Mouse (Mus musculus) liver, embryonic 14.5 days (tissue): Measurements from ENCODE around the gene Tmem50b. TPM values are rescaled to one million over a fixed set of nuclear protein-coding genes. Genes with fewer than 3 reads are reported as not detected.
"Not testable (repeated sequence)": the region's sequence is repeated elsewhere in the genome, so short reads cannot be mapped to it uniquely, and the experiment has no call there.

Experiments used
- ATAC-seq: fragments of 200-750 bp; cut with Nextera tagmentation; 2 replicates; pipeline ENCODE4 v1.8.0; 2017; ENCODE audit warnings: moderate number of reproducible peaks, mild to moderate bottlenecking, moderate library complexity; ENCODE audit not compliant: insufficient read depth
- DNase-seq, 3 experiments: peaks; one replicate each; pipeline ENCODE4 v3.0.0-alpha.2; 2012 to 2013; ENCODE audit warnings: low read depth in 3 of 3, low spot score in 3 of 3
- H3K27ac ChIP-seq: fragments of 300-500 bp; sonication (generic); 2 replicates; pipeline ENCODE4 v1.5.1; 2014; ENCODE audit warnings: moderate library complexity, mild to moderate bottlenecking, control low read depth, inconsistent platforms
- H3K27me3 ChIP-seq: fragments of 300-500 bp; sonication (generic); 2 replicates; pipeline ENCODE4 v1.6.1; 2014; ENCODE audit warnings: mild to moderate bottlenecking, low read length, moderate library complexity; ENCODE audit not compliant: control insufficient read depth, insufficient read depth
- H3K36me3 ChIP-seq: fragments of 300-500 bp; sonication (generic); replicated peaks from 2 replicates; pipeline ENCODE4 v1.6.1; 2014; ENCODE audit warnings: low read depth; ENCODE audit not compliant: control insufficient read depth, insufficient read depth
- H3K4me1 ChIP-seq, 2 experiments: fragments of 200-500 bp in 1 of 2; fragments of 300-500 bp in 1 of 2; sonication (generic) in 1 of 2; replicated peaks; 2 replicates each; pipeline ENCODE4 v1.6.1; 2012 to 2014; ENCODE audit warnings: antibody characterized with exemption in 1 of 2, inconsistent platforms in 1 of 2, low read length in 1 of 2; ENCODE audit not compliant: control insufficient read depth in 2 of 2, insufficient read depth in 2 of 2
- H3K4me2 ChIP-seq: fragments of 300-500 bp; sonication (generic); 2 replicates; pipeline ENCODE4 v1.6.1; 2014; ENCODE audit warnings: low read depth, mild to moderate bottlenecking, control low read depth, moderate library complexity
- H3K4me3 ChIP-seq, 2 experiments: fragments of 200-500 bp in 1 of 2; fragments of 300-500 bp in 1 of 2; sonication (generic) in 1 of 2; 2 replicates each; pipeline ENCODE4 v1.5.1; 2012 to 2014; ENCODE audit warnings: low read depth in 2 of 2, low read length in 2 of 2, mild to moderate bottlenecking in 2 of 2, control low read depth in 1 of 2, inconsistent platforms in 1 of 2, moderate library complexity in 1 of 2; ENCODE audit not compliant: insufficient read depth in 1 of 2
- H3K9ac ChIP-seq: fragments of 300-500 bp; sonication (generic); replicated peaks from 2 replicates; pipeline ENCODE4 v1.6.1; 2014; ENCODE audit warnings: mild to moderate bottlenecking, control low read depth, moderate library complexity
- H3K9me3 ChIP-seq: fragments of 300-500 bp; sonication (generic); 2 replicates; pipeline ENCODE4 v1.6.1; 2016; ENCODE audit warnings: low read length, mixed read lengths; ENCODE audit not compliant: control insufficient read depth
- CTCF ChIP-seq: IDR thresholded peaks from 2 replicates; pipeline ENCODE4 v1.5.1; 2016; ENCODE audit warnings: antibody characterized with exemption, low read depth, control low read depth
- EP300 ChIP-seq: IDR thresholded peaks from 2 replicates; pipeline ENCODE4 v1.6.1; 2016; ENCODE audit warnings: antibody characterized with exemption, low read depth
- WGBS: fragments of 180-500 bp; shearing (Covaris S2); extraction: QIAGEN DNeasy Blood & Tissue Kit; methylation state at CpG from one replicate; pipeline ENCODE4 v1.1.7; 2014; ENCODE audit not compliant: insufficient replicate concordance; 5-methylcytosine and 5-hydroxymethylcytosine counted together
- polyA plus RNA-seq, 2 experiments: library from polyadenylated mRNA; depleted of rRNA in 1 of 2; stranded (reverse) in 1 of 2; unstranded in 1 of 2; fragments of >200 nt; fragmentation: Nextera tagmentation in 1 of 2; extraction: Ambion mirVana in 1 of 2; gene quantifications; 2 replicates each; pipeline versions ENCODE4 v1.2.1 to v1.2.3; 2012 to 2014

Gene Tmem50b
- polyA plus RNA-seq, 2 experiments: 2.8 to 5.0 TPM

DNA sequence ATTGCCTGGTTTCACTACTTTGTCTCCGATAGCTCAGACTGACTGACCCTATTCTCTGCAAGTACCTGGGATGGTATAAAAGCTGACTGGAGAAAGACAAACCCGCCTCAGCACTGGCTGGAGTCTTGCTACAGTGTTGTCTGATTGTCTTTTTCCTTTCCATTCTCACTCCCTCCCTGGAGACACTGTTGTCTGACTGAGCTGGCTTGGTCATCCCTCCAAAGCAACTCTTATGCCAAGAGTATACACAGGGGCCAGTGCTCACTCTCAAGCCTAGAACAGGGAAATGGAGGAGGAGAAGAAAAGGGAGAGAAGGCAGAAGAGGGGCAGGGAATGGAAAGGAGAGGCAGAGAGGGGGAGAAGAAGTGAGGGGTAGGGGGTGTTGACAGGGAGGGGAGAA is 65.2 kb downstream of the Tmem50b start:
- no peaks in the 10 kb centered on the region for H3K36me3 ChIP-seq
- H3K27ac ChIP-seq: no peak overlapping the region
- no peak for DNase-seq
- 66% methylated on average over 2 of the region's 2 CpGs for WGBS
- TF ChIP-seq CTCF (no peak), EP300 (no peak)
- no peaks in the 10 kb centered on the region; the same call in 1 of the 2 replicates for H3K27me3 ChIP-seq
- peaks cover 18 to 38% of the 10 kb centered on the region in 2 experiments for H3K4me1 ChIP-seq
- no peak overlapping the region for H3K4me2 ChIP-seq
- H3K9me3 ChIP-seq: no peaks in the 10 kb centered on the region
- no peak overlapping the region for H3K9ac ChIP-seq
- H3K4me3 ChIP-seq: no peak overlapping the region
- ATAC-seq: no peak

DNA sequence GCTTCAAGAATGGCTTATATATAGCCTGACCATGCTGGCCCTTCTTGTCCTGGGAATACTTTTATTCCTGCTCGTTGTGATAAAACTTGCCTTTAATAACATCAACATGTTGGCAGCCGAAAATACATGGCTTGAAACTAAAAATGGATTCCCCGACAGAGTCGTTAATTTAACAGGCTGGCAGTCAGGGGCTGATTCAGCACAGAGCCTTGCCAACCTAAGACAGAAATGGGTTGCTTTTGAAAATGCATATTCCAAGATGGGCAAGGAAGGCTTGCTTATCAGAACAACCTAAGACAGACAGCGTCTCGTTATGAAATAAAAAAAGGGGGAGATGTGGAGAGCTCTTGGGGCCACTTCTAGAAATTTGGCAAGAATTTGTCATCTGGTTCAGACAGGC is 65.7 kb downstream of the Tmem50b start:
- 64% methylated on average over 6 of the region's 6 CpGs for WGBS
- TF ChIP-seq EP300: no peak
- no peak for TF ChIP-seq CTCF
- H3K9me3 ChIP-seq: no peaks in the 10 kb centered on the region
- H3K9ac ChIP-seq: no peak overlapping the region
- DNase-seq (no peak), ATAC-seq (no peak)
- no peaks in the 10 kb centered on the region for H3K36me3 ChIP-seq
- H3K4me2 ChIP-seq: no peak overlapping the region
- H3K27me3 ChIP-seq: no peaks in the 10 kb centered on the region; the same call in 1 of the 2 replicates
- peaks cover 16 to 38% of the 10 kb centered on the region in 2 experiments for H3K4me1 ChIP-seq
- no peak overlapping the region for H3K4me3 ChIP-seq
- H3K27ac ChIP-seq: no peak overlapping the region

DNA sequence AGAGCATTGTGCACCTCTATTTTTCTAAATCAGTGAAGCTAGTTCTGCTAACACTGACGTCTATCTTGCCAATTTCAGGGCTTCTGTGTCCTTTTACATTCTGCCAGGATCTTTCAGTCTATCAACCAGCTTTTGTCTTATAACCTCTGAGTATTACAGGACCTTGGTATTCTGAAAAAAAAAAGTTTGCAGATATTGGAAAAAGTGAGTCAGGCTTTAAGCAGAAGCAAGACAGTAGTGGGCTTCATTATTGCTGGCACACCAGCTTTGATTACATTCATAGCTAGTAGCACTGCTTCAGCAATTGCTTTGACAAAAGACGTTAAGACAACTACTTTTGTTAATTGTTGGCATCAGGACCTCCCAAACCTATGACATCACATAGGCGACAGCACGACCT is 66.8 kb downstream of the Tmem50b start:
- H3K4me3 ChIP-seq, H3K27ac ChIP-seq, H3K9me3 ChIP-seq, ATAC-seq, H3K9ac ChIP-seq, H3K36me3 ChIP-seq, H3K27me3 ChIP-seq, DNase-seq, H3K4me2 ChIP-seq: not testable (repeated sequence)
- peaks cover 11 to 30% of the 10 kb centered on the region in 2 experiments for H3K4me1 ChIP-seq
- WGBS: 63% methylated on average over 4 of the region's 4 CpGs

- Histone ChIP-seq H3K27me3 (no peaks in the 10 kb centered on the region; the same call in 1 of the 2 replicates), H3K27ac (no peak overlapping the region), H3K4me2 (no peak overlapping the region), H3K4me1 (peaks cover 11 to 22% of the 10 kb centered on the region in 2 experiments), H3K9me3 (no peaks in the 10 kb centered on the region), H3K9ac (no peak overlapping the region), H3K36me3 (no peaks in the 10 kb centered on the region), H3K4me3 (no peak overlapping the region)
- no peak for DNase-seq
- TF ChIP-seq EP300 (no peak), CTCF (peak; percentile 60)
- ATAC-seq: no peak
- WGBS: 81% methylated on average over 9 of the region's 9 CpGs
These were observed 69.0 kb downstream of the Tmem50b start for GRCm38 (mm10) chr16:91528578-91528977.

GRCm38 (mm10) chr16:91527500-91527899 is 70.1 kb downstream of the Tmem50b start:
- TF ChIP-seq EP300 (no peak), CTCF (no peak)
- no peak for DNase-seq
- H3K4me3 ChIP-seq: no peak overlapping the region
- 0 out of 2 replicates have a peak overlapping the region, but pooled peaks have one; percentile 18 for H3K4me2 ChIP-seq
- H3K27me3 ChIP-seq: no peaks in the 10 kb centered on the region; the same call in none of the 2 replicates
- H3K4me1 ChIP-seq: peaks cover 7 to 17% of the 10 kb centered on the region in 2 experiments
- WGBS: 29% methylated on average over 5 of the region's 5 CpGs
- H3K9ac ChIP-seq: no peak overlapping the region
- H3K27ac ChIP-seq: no peak overlapping the region
- H3K36me3 ChIP-seq: no peaks in the 10 kb centered on the region
- H3K9me3 ChIP-seq: no peaks in the 10 kb centered on the region
- peak; percentile 55; the same call in 1 of the 2 replicates for ATAC-seq
